Mouse (Mus musculus) midbrain, embryonic 12.5 days (tissue): ENCODE measurements around the gene Dse. TPM values are rescaled to one million over a fixed set of nuclear protein-coding genes. Genes with fewer than 3 reads are reported as not detected.

Experiments
- ATAC-seq: fragments of 200-750 bp; cut with Nextera tagmentation; 2 replicates; pipeline ENCODE4 v1.8.0; 2017; ENCODE audit warnings: low read depth, moderate TSS enrichment, moderate library complexity; ENCODE audit not compliant: low FRiP score
- H3K27ac ChIP-seq: fragments of 300-500 bp; sonication (generic); replicated peaks from 2 replicates; pipeline ENCODE4 v1.5.1; 2016; ENCODE audit warnings: mild to moderate bottlenecking
- H3K27me3 ChIP-seq: fragments of 300-500 bp; sonication (generic); 2 replicates; pipeline ENCODE4 v1.6.1; 2016; ENCODE audit warnings: mild to moderate bottlenecking
- H3K36me3 ChIP-seq: fragments of 300-500 bp; sonication (generic); 2 replicates; pipeline ENCODE4 v1.6.1; 2016
- H3K4me1 ChIP-seq: fragments of 300-500 bp; sonication (generic); 2 replicates; pipeline ENCODE4 v1.6.1; 2016
- H3K4me2 ChIP-seq: fragments of 300-500 bp; sonication (generic); replicated peaks from 2 replicates; pipeline ENCODE4 v1.6.1; 2016; ENCODE audit warnings: mild to moderate bottlenecking, moderate library complexity
- H3K4me3 ChIP-seq: fragments of 300-500 bp; sonication (generic); 2 replicates; pipeline ENCODE4 v1.5.1; 2016; ENCODE audit warnings: mild to moderate bottlenecking
- H3K9ac ChIP-seq: fragments of 300-500 bp; sonication (generic); replicated peaks from 2 replicates; pipeline ENCODE4 v1.6.1; 2016; ENCODE audit warnings: mild to moderate bottlenecking, moderate library complexity
- H3K9me3 ChIP-seq: fragments of 300-500 bp; sonication (generic); 2 replicates; pipeline ENCODE4 v1.6.1; 2016; ENCODE audit warnings: mild to moderate bottlenecking
- WGBS: fragments of 180-500 bp; shearing (Covaris S2); methylation state at CpG from one replicate; pipeline ENCODE4 v1.1.7; 2016; 5-methylcytosine and 5-hydroxymethylcytosine counted together
- polyA plus RNA-seq: library from polyadenylated mRNA; unstranded; fragments of >200 nt; fragmentation: Nextera tagmentation; extraction: Ambion mirVana; gene quantifications from 2 replicates; pipeline ENCODE4 v1.2.1, GENCODE M21; 2016

The Dse gene
- polyA plus RNA-seq, 1 experiment from 2014 or later = 20.5 TPM

DNA sequence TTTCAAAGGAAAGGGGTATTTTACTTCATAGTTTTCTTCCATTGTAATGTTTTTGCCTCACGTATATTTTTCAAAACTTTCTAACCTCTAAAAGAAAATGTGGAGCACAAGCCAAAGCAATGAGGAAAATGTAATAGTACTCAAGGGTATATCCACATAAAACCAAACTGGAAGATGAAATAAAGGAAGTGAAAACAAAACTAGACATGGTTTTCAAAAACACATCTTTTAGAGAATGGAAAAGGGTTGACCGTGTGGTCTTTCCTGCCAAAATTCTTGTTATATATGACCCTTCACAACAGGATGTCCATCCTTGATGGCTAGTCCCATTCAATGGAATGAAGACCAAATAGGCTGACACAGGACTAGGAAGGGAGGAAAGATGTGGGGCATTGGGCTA is 89.1 kb downstream of the Dse start:
- Histone ChIP-seq H3K27me3 (no peaks in the 10 kb centered on the region), H3K4me3 (no peak overlapping the region), H3K4me1 (no peaks in the 10 kb centered on the region), H3K4me2 (no peak overlapping the region), H3K9ac (no peak overlapping the region), H3K36me3 (no peaks in the 10 kb centered on the region), H3K27ac (no peak overlapping the region), H3K9me3 (no peaks in the 10 kb centered on the region)
- 95% methylated on average over 2 of the region's 2 CpGs for WGBS
- ATAC-seq = no peak

DNA sequence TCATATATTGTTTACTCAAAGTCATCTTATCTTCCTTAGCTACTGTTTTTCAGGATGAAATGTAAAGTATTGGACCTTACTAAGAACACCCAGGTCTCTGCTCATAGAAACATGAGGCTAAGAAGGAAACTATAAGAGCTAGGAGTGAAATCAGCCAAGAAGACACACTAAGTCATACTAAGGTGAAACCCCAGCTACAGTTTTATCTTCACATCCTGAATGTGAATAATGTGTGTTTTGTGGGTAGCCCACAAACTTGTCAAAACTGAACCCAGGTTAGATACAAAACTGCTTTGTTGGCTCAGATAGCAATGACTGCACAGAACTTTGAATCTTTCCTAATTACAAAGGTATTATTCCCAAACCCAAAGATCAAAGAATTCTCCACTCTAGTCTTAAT is 89.7 kb downstream of the Dse start:
- Histone ChIP-seq H3K4me3 (no peak overlapping the region), H3K4me1 (no peaks in the 10 kb centered on the region), H3K27me3 (no peaks in the 10 kb centered on the region), H3K36me3 (no peaks in the 10 kb centered on the region), H3K9ac (no peak overlapping the region), H3K9me3 (no peaks in the 10 kb centered on the region), H3K27ac (no peak overlapping the region), H3K4me2 (no peak overlapping the region)
- ATAC-seq = no peak

DNA sequence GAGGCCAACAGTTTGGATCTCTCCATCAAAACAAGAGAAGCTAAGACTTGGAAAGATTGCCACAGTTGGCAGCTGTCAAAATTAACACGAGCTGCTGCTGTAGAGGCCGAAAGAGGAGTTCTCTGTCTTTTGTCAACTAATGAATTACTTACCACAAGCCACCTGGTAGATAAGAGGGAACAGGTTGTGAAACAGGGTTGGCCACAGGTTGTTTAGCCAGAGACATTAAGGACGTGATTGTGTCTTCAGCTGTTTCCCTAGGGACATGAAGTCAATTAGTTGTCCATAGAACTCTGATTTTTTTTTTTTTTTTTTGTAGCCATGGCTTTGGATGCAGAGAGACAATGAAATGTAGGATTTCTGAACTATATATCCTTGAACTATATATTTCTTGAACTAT is 90.4 kb downstream of the Dse start:
- Histone ChIP-seq H3K9me3 (no peaks in the 10 kb centered on the region), H3K27me3 (no peaks in the 10 kb centered on the region), H3K27ac (no peak overlapping the region), H3K36me3 (no peaks in the 10 kb centered on the region), H3K4me2 (no peak overlapping the region), H3K9ac (no peak overlapping the region), H3K4me1 (no peaks in the 10 kb centered on the region), H3K4me3 (no peak overlapping the region)
- WGBS = 81% methylated on average over 3 of the region's 3 CpGs
- no peak for ATAC-seq

DNA sequence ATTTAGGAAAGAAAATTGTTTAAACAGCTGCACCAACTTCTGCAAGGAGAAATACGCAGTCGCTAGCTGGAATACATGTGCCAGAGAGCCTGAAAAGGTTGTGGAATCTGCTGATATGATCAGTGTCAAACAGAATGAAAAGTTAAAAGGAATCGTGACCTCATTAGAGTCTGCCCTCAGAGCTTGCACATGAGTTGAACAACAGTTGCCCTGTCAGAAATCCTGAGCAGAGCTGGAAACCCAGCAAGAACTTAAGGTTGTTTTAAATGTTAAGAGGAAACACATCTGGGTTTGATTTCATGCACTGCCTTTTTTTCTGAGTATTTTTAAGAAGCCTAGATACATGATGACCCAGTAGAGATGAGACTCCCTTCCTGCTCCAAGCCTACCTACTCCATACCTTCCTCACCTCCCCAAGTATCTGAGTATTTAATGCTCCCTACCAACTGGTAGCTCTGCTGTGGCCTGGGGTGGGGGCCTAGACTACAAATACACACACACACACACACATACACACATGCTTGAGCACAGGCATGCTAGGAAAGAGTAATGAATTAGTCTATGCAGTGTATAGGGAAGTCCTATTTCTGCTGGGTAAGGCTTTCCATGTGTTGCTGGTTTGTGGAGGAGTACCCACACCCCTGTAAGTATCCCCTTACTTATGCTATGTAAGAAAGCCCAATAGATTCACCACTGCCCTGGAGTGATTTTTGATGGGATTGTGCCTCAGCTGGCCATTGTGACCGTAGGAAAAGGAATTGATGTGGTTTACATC is 95.4 kb downstream of the Dse start:
- no peaks in the 10 kb centered on the region for H3K4me1 ChIP-seq
- H3K4me3 ChIP-seq = no peak overlapping the region
- WGBS = 80% methylated on average over 4 of the region's 4 CpGs
- ATAC-seq = no peak
- H3K9me3 ChIP-seq = no peaks in the 10 kb centered on the region
- H3K9ac ChIP-seq = no peak overlapping the region
- no peaks in the 10 kb centered on the region for H3K36me3 ChIP-seq
- H3K27me3 ChIP-seq = no peaks in the 10 kb centered on the region
- no peak overlapping the region for H3K27ac ChIP-seq
- H3K4me2 ChIP-seq = no peak overlapping the region

DNA sequence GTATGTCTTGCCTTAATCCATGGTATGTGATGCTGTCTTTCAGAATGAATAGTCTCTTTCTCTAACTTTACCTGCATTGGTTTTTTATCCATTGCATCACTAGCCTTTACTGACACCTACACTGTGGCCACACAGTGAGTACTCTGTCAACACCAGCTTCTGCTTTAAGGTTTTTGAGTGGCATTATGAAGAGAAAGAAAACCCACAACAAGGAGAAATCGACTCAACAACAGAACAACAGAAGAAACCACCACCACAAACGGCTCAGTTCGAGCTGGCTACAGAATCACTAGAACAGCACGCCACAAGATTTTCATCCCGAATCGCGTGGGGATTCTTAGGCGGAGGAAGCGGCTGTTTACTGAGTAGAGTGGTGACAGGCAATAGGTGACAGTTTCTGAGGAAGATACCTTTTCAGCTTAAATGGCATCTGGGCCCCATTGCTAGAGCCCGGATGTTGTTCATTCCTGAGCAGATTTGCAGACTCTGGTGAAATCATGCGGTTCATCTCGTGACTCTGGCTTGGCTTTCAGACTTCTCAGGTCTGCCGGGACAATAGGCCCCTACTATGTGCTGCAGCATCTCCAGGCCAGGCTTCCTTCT is 96.6 kb downstream of the Dse start:
- H3K9me3 ChIP-seq = no peaks in the 10 kb centered on the region
- no peaks in the 10 kb centered on the region for H3K4me1 ChIP-seq
- H3K4me2 ChIP-seq = no peak overlapping the region
- H3K27me3 ChIP-seq = no peaks in the 10 kb centered on the region
- WGBS = 78% methylated on average over 13 of the region's 13 CpGs
- no peak overlapping the region for H3K27ac ChIP-seq
- H3K36me3 ChIP-seq = no peaks in the 10 kb centered on the region
- no peak overlapping the region for H3K9ac ChIP-seq
- no peak overlapping the region for H3K4me3 ChIP-seq
- ATAC-seq = no peak

Other genes starting within 250 kb of the Dse start
- gene Rwdd1, start 188.1 kb downstream of the Dse start, polyA plus RNA-seq = 128 and 135 TPM in 2 replicates
- gene Trappc3l, start 170.1 kb downstream of the Dse start, polyA plus RNA-seq = not detected in 2 replicates
- not detected in 2 replicates for gene Calhm4, start 163.4 kb downstream of the Dse start, polyA plus RNA-seq
- gene Calhm5, start 111.2 kb downstream of the Dse start, polyA plus RNA-seq = 0.33 and 0.37 TPM in 2 replicates
- gene Calhm6, start 79.7 kb downstream of the Dse start, polyA plus RNA-seq = 0.35 and 0.60 TPM in 2 replicates
- 116 and 119 TPM in 2 replicates for gene Tspyl1, start 74.5 kb upstream of the Dse start, polyA plus RNA-seq
- 120 and 126 TPM in 2 replicates for gene Tspyl4, start 89.7 kb upstream of the Dse start, polyA plus RNA-seq
- 0.10 and 0.12 TPM in 2 replicates for gene Col10a1, start 182.3 kb upstream of the Dse start, polyA plus RNA-seq
- gene Nt5dc1, start 210.8 kb upstream of the Dse start, polyA plus RNA-seq = 4.8 and 5.0 TPM in 2 replicates